Mouse (Mus musculus) liver, postnatal 0 days (tissue): Measurements from ENCODE around the gene Eri2. TPM values are rescaled to one million over a fixed set of nuclear protein-coding genes. Genes with fewer than 3 reads are reported as not detected.

Experiments used
- ATAC-seq: fragments of 200-750 bp; cut with Nextera tagmentation; 2 replicates; pipeline ENCODE4 v1.8.0; 2017; ENCODE audit warnings: mild to moderate bottlenecking, moderate library complexity
- DNase-seq: peaks from one replicate; pipeline ENCODE4 v3.0.0-alpha.2; 2016
- H3K27ac ChIP-seq: fragments of 300-500 bp; sonication (generic); 2 replicates; pipeline ENCODE4 v1.5.1; 2014; ENCODE audit warnings: antibody characterized with exemption, moderate library complexity, mild to moderate bottlenecking, low read depth
- H3K27me3 ChIP-seq: fragments of 300-500 bp; sonication (generic); 2 replicates; pipeline ENCODE4 v1.6.1; 2014; ENCODE audit warnings: low read length, control low read depth, mixed read lengths; ENCODE audit not compliant: insufficient read depth
- H3K36me3 ChIP-seq: fragments of 300-500 bp; sonication (generic); replicated peaks from 2 replicates; pipeline ENCODE4 v1.6.1; 2014; ENCODE audit warnings: mild to moderate bottlenecking, control low read depth, low read length, moderate library complexity, mixed read lengths; ENCODE audit not compliant: insufficient read depth
- H3K4me1 ChIP-seq: fragments of 300-500 bp; sonication (generic); 2 replicates; pipeline ENCODE4 v1.6.1; 2014; ENCODE audit warnings: antibody characterized with exemption, mild to moderate bottlenecking, control low read depth; ENCODE audit not compliant: insufficient read depth
- H3K4me2 ChIP-seq: fragments of 300-500 bp; sonication (generic); 2 replicates; pipeline ENCODE4 v1.6.1; 2014; ENCODE audit warnings: low read depth, mild to moderate bottlenecking, low read length, moderate library complexity, mixed read lengths
- H3K4me3 ChIP-seq: fragments of 300-500 bp; sonication (generic); 2 replicates; pipeline ENCODE4 v1.5.1; 2014; ENCODE audit warnings: low read depth, low read length
- H3K9ac ChIP-seq: fragments of 300-500 bp; sonication (generic); replicated peaks from 2 replicates; pipeline ENCODE4 v1.6.1; 2014; ENCODE audit warnings: mild to moderate bottlenecking, moderate library complexity
- H3K9me3 ChIP-seq: fragments of 300-500 bp; sonication (generic); 2 replicates; pipeline ENCODE4 v1.6.1; 2016; ENCODE audit warnings: mild to moderate bottlenecking, control low read depth, low read length, mixed read lengths
- CTCF ChIP-seq: sonication (generic); IDR thresholded peaks from 2 replicates; pipeline ENCODE4 v1.5.1; 2016; ENCODE audit warnings: antibody characterized with exemption, low read depth
- EP300 ChIP-seq: IDR thresholded peaks from 2 replicates; pipeline ENCODE4 v1.6.1; 2016; ENCODE audit warnings: antibody characterized with exemption, low read depth, mild to moderate bottlenecking
- WGBS: fragments of 180-500 bp; shearing (Covaris S2); extraction: QIAGEN DNeasy Blood & Tissue Kit; methylation state at CpG from one replicate; pipeline ENCODE4 v1.1.7; 2014; ENCODE audit not compliant: insufficient replicate concordance; 5-methylcytosine and 5-hydroxymethylcytosine counted together
- polyA plus RNA-seq: library from polyadenylated mRNA; unstranded; fragments of >200 nt; fragmentation: Nextera tagmentation; extraction: Ambion mirVana; gene quantifications from 2 replicates; pipeline ENCODE4 v1.2.1, GENCODE M21; 2015

Gene Eri2
- polyA plus RNA-seq, 1 experiment from 2014 or later: 6.5 TPM

GRCm38 (mm10) chr7:119800991-119801390 is 7.1 kb upstream of the Eri2 start:
- Histone ChIP-seq H3K4me1 (no peaks in the 10 kb centered on the region), H3K4me3 (no peak overlapping the region), H3K27ac (no peak overlapping the region), H3K9me3 (no peaks in the 10 kb centered on the region), H3K4me2 (no peak overlapping the region), H3K36me3 (peaks cover 3% of the 10 kb centered on the region; the same call in 1 of the 2 replicates), H3K27me3 (no peaks in the 10 kb centered on the region), H3K9ac (no peak overlapping the region)
- no peak for TF ChIP-seq EP300
- no peak for TF ChIP-seq CTCF
- DNase-seq (no peak), ATAC-seq (no peak)
- WGBS: 72% methylated on average over 3 of the region's 3 CpGs

DNA sequence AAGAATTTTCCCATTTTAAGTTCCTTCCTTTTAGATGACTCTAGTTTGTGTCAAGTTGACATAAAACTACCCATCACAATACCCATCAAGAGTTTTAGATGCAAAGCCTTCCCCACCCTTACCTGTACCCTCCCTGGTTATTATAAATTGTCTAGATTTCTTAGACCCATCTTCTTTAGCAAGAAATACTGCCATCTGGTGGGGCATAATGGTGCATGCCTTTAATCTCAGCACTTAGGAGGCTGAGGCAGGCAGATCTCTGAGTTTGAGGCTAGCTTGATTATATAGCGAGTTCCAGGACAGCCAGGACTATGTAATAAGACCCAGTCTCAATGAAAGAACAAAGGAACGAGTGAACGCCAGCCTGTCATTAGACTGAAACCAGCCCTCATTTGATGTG is 6.6 kb upstream of the Eri2 start:
- H3K9ac ChIP-seq: no peak overlapping the region
- no peak overlapping the region for H3K27ac ChIP-seq
- DNase-seq (no peak), ATAC-seq (no peak)
- H3K9me3 ChIP-seq: no peaks in the 10 kb centered on the region
- no peak overlapping the region for H3K4me3 ChIP-seq
- no peak for TF ChIP-seq EP300
- peak; percentile 51 for TF ChIP-seq CTCF
- 87% methylated on average over 3 of the region's 3 CpGs for WGBS
- H3K36me3 ChIP-seq: peaks cover 3% of the 10 kb centered on the region; the same call in 1 of the 2 replicates
- no peaks in the 10 kb centered on the region for H3K27me3 ChIP-seq
- H3K4me1 ChIP-seq: no peaks in the 10 kb centered on the region; the same call in 1 of the 2 replicates
- no peak overlapping the region for H3K4me2 ChIP-seq

DNA sequence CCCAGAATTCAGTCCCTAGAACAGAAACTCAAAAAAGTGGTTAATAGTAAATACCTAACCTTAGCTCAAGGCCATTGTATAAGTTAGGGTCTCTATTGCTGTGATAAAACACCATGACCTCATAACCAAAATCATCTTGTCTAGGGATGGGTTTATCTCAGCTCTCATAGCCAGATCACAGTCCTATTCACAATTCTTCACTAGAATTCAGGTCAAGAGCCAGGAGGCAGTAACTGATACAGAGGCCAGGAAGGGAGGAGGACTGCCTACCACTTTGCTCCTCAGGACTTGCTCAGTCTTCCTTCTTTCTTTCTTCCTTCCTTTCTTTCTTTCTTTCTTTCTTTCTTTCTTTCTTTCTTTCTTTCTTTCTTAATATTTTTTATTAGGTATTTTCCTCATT is 1.5 kb upstream of the Eri2 start:
- peak overlapping the region; percentile 53; the same call in 1 of the 2 replicates for H3K9ac ChIP-seq
- H3K4me2 ChIP-seq: peak overlapping the region; percentile 67
- peaks cover 11% of the 10 kb centered on the region for H3K4me1 ChIP-seq
- no peaks in the 10 kb centered on the region for H3K27me3 ChIP-seq
- no peaks in the 10 kb centered on the region for H3K9me3 ChIP-seq
- H3K4me3 ChIP-seq: peak overlapping the region; percentile 40
- no peaks in the 10 kb centered on the region for H3K36me3 ChIP-seq
- no peak overlapping the region; the same call in 1 of the 2 replicates for H3K27ac ChIP-seq
- no peak for TF ChIP-seq CTCF
- TF ChIP-seq EP300: no peak
- no peak for DNase-seq
- ATAC-seq: no peak

- DNase-seq (no peak), ATAC-seq (peak; percentile 59)
- TF ChIP-seq EP300 (no peak), CTCF (no peak)
- Histone ChIP-seq H3K4me1 (peaks cover 11% of the 10 kb centered on the region), H3K27ac (peak overlapping the region; percentile 77), H3K36me3 (peaks cover 6% of the 10 kb centered on the region; the same call in 1 of the 2 replicates), H3K4me2 (peak overlapping the region; percentile 92), H3K9ac (peak overlapping the region; percentile 71), H3K9me3 (no peaks in the 10 kb centered on the region), H3K27me3 (no peaks in the 10 kb centered on the region), H3K4me3 (peak overlapping the region; percentile 93)
- WGBS: 1% methylated on average over 21 of the region's 21 CpGs
These were observed 387 bp upstream of the Eri2 start for GRCm38 (mm10) chr7:119794251-119794638.

GRCm38 (mm10) chr7:119789024-119789423 is 4.8 kb downstream of the Eri2 start:
- H3K4me1 ChIP-seq: peaks cover 5% of the 10 kb centered on the region; the same call in 1 of the 2 replicates
- no peaks in the 10 kb centered on the region for H3K9me3 ChIP-seq
- H3K27me3 ChIP-seq: no peaks in the 10 kb centered on the region
- 76% methylated on average over 3 of the region's 3 CpGs for WGBS
- H3K4me2 ChIP-seq: no peak overlapping the region
- DNase-seq (no peak), ATAC-seq (no peak)
- no peak overlapping the region for H3K9ac ChIP-seq
- TF ChIP-seq EP300: no peak
- TF ChIP-seq CTCF: peak; percentile 17
- H3K27ac ChIP-seq: no peak overlapping the region
- peaks cover 31% of the 10 kb centered on the region for H3K36me3 ChIP-seq
- no peak overlapping the region for H3K4me3 ChIP-seq

- Histone ChIP-seq H3K27me3 (no peaks in the 10 kb centered on the region), H3K27ac (0 out of 2 replicates have a peak overlapping the region, but pooled peaks have one; percentile 35), H3K4me3 (no peak overlapping the region), H3K4me2 (peak overlapping the region; percentile 27), H3K9me3 (no peaks in the 10 kb centered on the region), H3K4me1 (peaks cover 5% of the 10 kb centered on the region), H3K36me3 (peaks cover 38% of the 10 kb centered on the region), H3K9ac (no peak overlapping the region)
- 52% methylated on average over 5 of the region's 5 CpGs for whole genome bisulfite sequencing
- DNase-seq (no peak), ATAC-seq (peak; percentile 46)
- TF ChIP-seq CTCF (no peak), EP300 (peak; percentile 95)
These were observed 8.9 kb downstream of the Eri2 start for GRCm38 (mm10) chr7:119784908-119785307.
